Mouse (Mus musculus): ENCODE measurements around the gene Olfr945. TPM values are rescaled to one million over a fixed set of nuclear protein-coding genes. Genes with fewer than 3 reads are reported as not detected.

The Olfr945 gene
- not detected for total RNA-seq (2021)

GRCm38 (mm10) chr9:39276718-39277117 is at the start of gene Olfr945:
Gene Olfr945, minus strand, starts transcription at chr9:39276818.
- DNase-seq = no peak

- no peak for DNase-seq
These were observed 49.3 kb upstream of the Olfr945 start, which contains the start of gene Olfr948 for GRCm38 (mm10) chr9:39325945-39326344. Gene Olfr948, minus strand, starts transcription at chr9:39326045.

GRCm38 (mm10) chr9:39287136-39287535 is 10.5 kb upstream of the Olfr945 start:
- no peak for DNase-seq

GRCm38 (mm10) chr9:39249894-39250293 is 26.7 kb downstream of the Olfr945 start, which contains the start of gene Olfr1537:
Gene Olfr1537, minus strand, starts transcription at chr9:39249994.
- no peak for DNase-seq

Other genes with a start within 250 kb of the Olfr945 start
- gene Olfr937, start 211.9 kb downstream of the Olfr945 start, total RNA-seq (2021) = not detected
- not detected for gene Olfr938, start 197.9 kb downstream of the Olfr945 start, total RNA-seq (2021)
- not detected for gene Olfr27, start 148.7 kb downstream of the Olfr945 start, total RNA-seq (2021)
- not detected for gene Olfr943, start 110.5 kb downstream of the Olfr945 start, total RNA-seq (2021)
- not detected for gene Olfr944, start 74.9 kb downstream of the Olfr945 start, total RNA-seq (2021)
- gene Olfr1537, start 26.8 kb downstream of the Olfr945 start, total RNA-seq (2021) = not detected
- gene Olfr948, start 49.2 kb upstream of the Olfr945 start, total RNA-seq (2021) = not detected
- not detected for gene Olfr951, start 110.6 kb upstream of the Olfr945 start, total RNA-seq (2021)
- gene Olfr952, start 150.3 kb upstream of the Olfr945 start, total RNA-seq (2021) = not detected
- not detected for gene Olfr954, start 179.9 kb upstream of the Olfr945 start, total RNA-seq (2021)
- not detected for gene Olfr955, start 195.1 kb upstream of the Olfr945 start, total RNA-seq (2021)
- gene Olfr44, start 217.2 kb upstream of the Olfr945 start, total RNA-seq (2021) = not detected
- not detected for gene Olfr957, start 239.0 kb upstream of the Olfr945 start, total RNA-seq (2021)

Data from layer of hippocampus, postnatal 36 days (tissue).